Mouse (Mus musculus) brain, embryonic 14.5 days (tissue): ENCODE measurements around the gene Slc25a30. TPM values are rescaled to one million over a fixed set of nuclear protein-coding genes. Genes with fewer than 3 reads are reported as not detected.

Experiments
- DNase-seq: peaks from one replicate; pipeline ENCODE4 v3.0.0-alpha.2; 2011; ENCODE audit warnings: low read depth
- CTCF ChIP-seq: fragments of 200-500 bp; IDR thresholded peaks from 2 replicates; pipeline ENCODE4 v1.5.1; 2012; ENCODE audit warnings: inconsistent platforms, mild to moderate bottlenecking, moderate library complexity, borderline replicate concordance; ENCODE audit not compliant: insufficient read depth, insufficient read length; ENCODE audit errors: extremely low read depth
- POLR2A ChIP-seq: fragments of 200-500 bp; IDR thresholded peaks from 2 replicates; pipeline ENCODE4 v1.6.1; 2012; ENCODE audit warnings: mild to moderate bottlenecking, inconsistent platforms, borderline replicate concordance; ENCODE audit not compliant: poor library complexity, insufficient read depth, insufficient read length, severe bottlenecking; ENCODE audit errors: extremely low read depth
- polyA plus RNA-seq: library from polyadenylated mRNA; depleted of rRNA; stranded (reverse); fragments of >200 nt; gene quantifications from 2 replicates; pipeline ENCODE4 v1.2.3, GENCODE M21; 2012

Slc25a30 gene
- polyA plus RNA-seq, 1 experiment = 18.3 TPM

GRCm38 (mm10) chr14:75819341-75819740 is 32.5 kb upstream of the Slc25a30 start:
- DNase-seq = no peak
- TF ChIP-seq CTCF (no peak), POLR2A (no peak)

DNA sequence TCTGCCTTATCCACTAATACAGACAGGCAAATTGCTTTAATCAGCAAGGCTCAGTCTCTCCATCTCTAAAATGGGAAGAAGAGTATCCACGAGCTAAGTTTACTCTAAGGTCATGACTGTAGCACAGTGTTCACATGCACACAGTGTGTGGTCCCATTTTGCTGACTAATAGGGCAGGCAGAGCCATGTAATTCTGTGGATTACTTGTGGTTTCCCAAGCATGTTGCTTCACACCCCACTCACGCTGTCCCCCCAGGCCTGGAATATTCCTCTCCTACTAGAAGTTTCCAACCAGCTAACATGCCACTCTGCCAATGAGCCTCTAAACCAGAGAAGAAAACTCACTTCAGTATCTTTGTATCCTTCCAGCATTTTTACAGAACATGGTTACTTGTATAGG is 31.7 kb upstream of the Slc25a30 start:
- no peak for DNase-seq
- no peak for TF ChIP-seq CTCF
- no peak for TF ChIP-seq POLR2A

GRCm38 (mm10) chr14:75809931-75810330 is 23.1 kb upstream of the Slc25a30 start:
- DNase-seq = no peak
- TF ChIP-seq POLR2A = no peak
- no peak for TF ChIP-seq CTCF

GRCm38 (mm10) chr14:75807800-75808199 is 21.0 kb upstream of the Slc25a30 start:
- DNase-seq = no peak
- no peak for TF ChIP-seq POLR2A
- TF ChIP-seq CTCF = no peak

DNA sequence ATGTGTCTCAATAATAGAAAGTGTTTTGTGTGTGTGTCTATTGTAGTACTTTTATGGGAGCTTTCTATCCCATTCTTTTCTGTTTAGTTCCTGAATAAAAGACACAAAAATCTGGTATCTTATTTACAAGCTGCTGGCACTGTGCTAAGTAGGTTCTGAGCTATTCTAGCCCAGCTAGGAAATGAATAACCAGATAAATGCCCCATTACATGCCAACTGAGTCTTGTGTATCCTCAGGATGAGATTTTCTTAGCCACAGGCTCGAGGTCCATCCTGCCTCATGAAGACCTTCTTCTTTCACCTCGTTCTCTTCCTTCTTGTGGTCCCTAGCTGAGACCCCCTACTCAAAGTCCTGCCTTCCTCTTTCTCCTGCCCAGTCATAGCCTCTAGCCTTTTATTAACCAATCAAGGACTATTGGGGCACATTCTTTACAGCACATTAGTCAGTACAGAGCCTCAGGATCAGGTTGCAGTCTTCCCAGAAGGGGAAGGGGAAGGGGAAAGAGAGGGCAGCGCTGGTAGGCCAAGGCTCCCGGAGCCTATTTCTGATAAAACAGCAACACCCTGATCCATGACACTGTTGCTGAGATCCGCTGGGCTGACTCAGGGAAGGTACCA is 11.0 kb upstream of the Slc25a30 start:
- TF ChIP-seq CTCF = no peak
- no peak for DNase-seq

GRCm38 (mm10) chr14:75795918-75796317 is 9.1 kb upstream of the Slc25a30 start:
- no peak for TF ChIP-seq POLR2A
- no peak for TF ChIP-seq CTCF
- no peak for DNase-seq

GRCm38 (mm10) chr14:75794726-75795125 is 7.9 kb upstream of the Slc25a30 start:
- TF ChIP-seq POLR2A (no peak), CTCF (no peak)
- DNase-seq = no peak

GRCm38 (mm10) chr14:75794324-75794723 is 7.5 kb upstream of the Slc25a30 start:
- TF ChIP-seq POLR2A (no peak), CTCF (no peak)
- no peak for DNase-seq

- TF ChIP-seq CTCF = no peak
- no peak for TF ChIP-seq POLR2A
- no peak for DNase-seq
Observed at GRCm38 (mm10) chr14:75793110-75793509, 6.3 kb upstream of the Slc25a30 start.

- no peak for TF ChIP-seq POLR2A
- TF ChIP-seq CTCF = no peak
- DNase-seq = no peak
Observed at GRCm38 (mm10) chr14:75791372-75791771, 4.5 kb upstream of the Slc25a30 start.

GRCm38 (mm10) chr14:75790411-75790996 is 3.7 kb upstream of the Slc25a30 start:
- no peak for TF ChIP-seq POLR2A
- no peak for TF ChIP-seq CTCF

GRCm38 (mm10) chr14:75789291-75789690 is 2.5 kb upstream of the Slc25a30 start:
- TF ChIP-seq CTCF (no peak), POLR2A (no peak)
- no peak for DNase-seq

More at GRCm38 (mm10) chr14:75790411-75790996, 3.7 kb upstream of the Slc25a30 start:
- DNase-seq = no peak
